Mouse (Mus musculus): ENCODE data around the gene Fastkd1.

DNA sequence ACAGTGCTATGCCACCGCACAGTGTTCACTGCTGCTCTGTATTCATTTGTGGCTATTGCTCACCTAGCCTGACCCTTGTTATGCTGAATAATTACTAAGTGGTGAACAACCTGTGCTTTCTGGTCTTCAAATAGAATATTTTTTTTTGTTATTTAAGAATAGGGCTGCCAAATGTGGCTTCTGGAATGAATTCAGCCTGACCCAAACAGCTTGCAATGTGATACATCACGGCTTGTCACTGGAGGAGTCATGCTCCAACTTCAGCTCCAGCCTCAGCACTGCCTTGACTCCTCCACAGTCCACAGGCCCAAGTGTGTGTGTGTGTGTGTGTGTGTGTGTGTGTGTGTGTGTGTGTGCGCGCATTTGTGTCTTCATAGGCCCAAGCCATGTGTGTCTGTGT, 54.0 kb downstream of the Fastkd1 start:
- TF ChIP-seq CTCF (IDR thresholded peaks at IDR 0.05; ENCODE audit: control insufficient read depth, insufficient read depth, insufficient replicate concordance, low read depth, low read length) (no peak), POLR2A (IDR thresholded peaks at IDR 0.05; ENCODE audit: control insufficient read depth, low read depth, low read length) (no peak)
